Mouse (Mus musculus) layer of hippocampus, adult 18-20 months (tissue): ENCODE results near the gene Camsap3. TPM values are rescaled to one million over a fixed set of nuclear protein-coding genes. Genes with fewer than 3 reads are reported as not detected.
"Not testable (repeated sequence)": the region's sequence is repeated elsewhere in the genome, so short reads cannot be mapped to it uniquely, and the experiment has no call there.

ENCODE experiments used
- DNase-seq, 2 experiments: peaks; one replicate each; pipeline ENCODE4 v3.0.0; 2022; ENCODE audit warnings: low spot score in 2 of 2
- long read RNA-seq: library from polyadenylated mRNA; stranded (forward); transcript quantifications from one replicate; pipeline ENCODE4 v2.0.0, GENCODE M21; 2021
- total RNA-seq, 2 experiments: library from RNA; stranded (reverse); gene quantifications; 2 replicates each; pipeline ENCODE4 v1.2.3; 2021

Gene Camsap3
- 10 to 100 TPM; 31.1 to 36.9 TPM for total RNA-seq
- long read RNA-seq, full-length matches to known transcripts = 18 of 39 reads
- long read RNA-seq, partial matches to known transcripts = 11 of 39 reads
- long read RNA-seq, other reads (novel, unspliced or antisense) = 10 of 39 reads

DNA sequence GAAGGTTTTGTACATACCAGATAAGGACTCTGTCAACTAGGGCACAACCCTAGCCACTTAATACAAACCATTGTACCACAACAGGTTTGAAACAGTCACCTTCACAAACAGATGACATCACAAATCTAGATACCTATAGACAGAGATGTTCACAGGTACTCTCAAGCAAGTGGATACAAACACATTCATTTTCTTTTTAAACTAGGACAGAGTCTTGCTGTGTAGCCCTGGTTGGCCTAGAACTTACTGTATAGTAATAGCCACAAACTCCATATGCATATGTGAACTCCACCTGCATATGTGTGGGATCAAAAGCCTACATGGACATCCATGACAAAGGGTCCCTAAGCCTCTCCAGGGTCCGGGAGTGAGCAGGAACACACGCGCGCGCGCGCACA is at the start of gene Camsap3:
Gene Camsap3, plus strand, starts transcription at position 301 of the 398 bp plus-strand sequence.
- no peak for DNase-seq

DNA sequence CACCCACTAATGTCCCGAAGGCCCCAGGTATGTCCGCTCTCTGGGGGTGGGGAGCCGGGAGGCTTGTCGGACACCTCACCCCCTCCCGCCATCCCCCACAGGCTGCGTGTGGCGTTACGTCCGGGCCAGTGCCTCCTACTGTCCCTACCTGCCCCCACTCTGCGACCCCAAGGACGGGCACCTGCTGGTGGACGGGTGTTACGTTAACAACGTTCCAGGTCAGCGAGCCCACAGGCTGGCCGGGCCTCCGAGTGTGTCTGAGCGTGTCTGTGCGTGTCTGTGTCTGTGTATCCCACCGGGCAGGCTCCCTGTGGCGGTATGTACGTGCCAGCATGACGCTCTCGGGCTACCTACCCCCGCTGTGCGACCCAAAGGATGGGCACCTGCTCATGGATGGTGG is 49.4 kb upstream of the Camsap3 start:
- no peak for DNase-seq

DNA sequence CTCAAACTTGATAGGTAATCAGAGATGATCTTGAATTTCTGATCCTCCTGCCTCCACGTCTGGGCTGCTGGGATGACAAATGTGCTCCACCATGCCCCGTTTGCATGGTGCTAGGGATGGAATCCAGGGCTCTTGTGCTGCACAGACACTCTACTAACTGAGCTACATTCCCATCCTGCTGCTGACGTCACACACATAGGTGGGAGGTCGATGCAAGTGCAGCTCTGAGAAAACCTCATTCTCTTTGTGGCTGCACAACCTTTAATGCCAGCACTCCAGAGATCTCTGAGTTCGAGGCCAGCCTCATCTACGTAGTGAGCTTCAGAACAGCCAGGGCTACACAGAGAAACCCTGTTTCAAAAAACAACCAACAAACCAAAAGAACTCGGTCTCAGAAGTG is 47.9 kb upstream of the Camsap3 start:
- no peak for DNase-seq

DNA sequence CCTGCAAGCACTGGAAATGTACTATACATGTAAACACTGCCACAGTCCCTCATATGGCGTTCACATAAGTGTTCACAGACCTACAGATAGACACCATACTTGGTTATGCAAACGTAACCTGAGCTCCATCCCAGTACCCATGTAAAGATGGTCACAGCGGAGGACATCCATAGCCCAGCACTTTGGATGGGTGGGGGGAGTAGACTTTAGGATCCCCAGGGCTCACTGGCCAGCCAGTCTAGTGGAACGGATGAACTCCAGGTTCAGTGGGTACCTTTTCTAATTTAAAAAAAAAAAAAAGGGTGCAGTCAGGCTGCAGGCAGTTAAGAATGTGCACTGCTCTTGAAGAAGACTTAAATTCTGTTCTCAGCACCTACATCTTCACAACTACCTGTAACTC is 47.0 kb upstream of the Camsap3 start:
- no peak for DNase-seq

DNA sequence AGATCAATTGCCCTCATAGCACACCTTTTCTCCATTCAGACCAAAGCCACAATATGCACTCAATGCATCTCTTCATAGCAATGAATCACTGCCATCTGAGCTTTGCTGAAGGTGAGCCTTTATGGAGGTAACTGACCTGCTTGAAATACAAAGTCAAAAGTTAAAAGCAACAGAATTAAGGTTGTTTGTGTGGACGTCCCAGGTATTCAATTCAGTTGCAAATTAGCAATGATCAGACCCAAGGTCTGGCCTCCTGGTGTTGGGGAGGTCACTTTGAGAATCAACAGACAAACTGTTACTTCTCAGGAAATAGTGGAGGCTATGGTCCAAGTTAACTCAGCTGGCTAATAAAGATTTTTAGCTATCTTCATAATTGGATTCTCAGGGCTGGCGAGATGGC is 40.6 kb upstream of the Camsap3 start:
- no peak for DNase-seq

DNA sequence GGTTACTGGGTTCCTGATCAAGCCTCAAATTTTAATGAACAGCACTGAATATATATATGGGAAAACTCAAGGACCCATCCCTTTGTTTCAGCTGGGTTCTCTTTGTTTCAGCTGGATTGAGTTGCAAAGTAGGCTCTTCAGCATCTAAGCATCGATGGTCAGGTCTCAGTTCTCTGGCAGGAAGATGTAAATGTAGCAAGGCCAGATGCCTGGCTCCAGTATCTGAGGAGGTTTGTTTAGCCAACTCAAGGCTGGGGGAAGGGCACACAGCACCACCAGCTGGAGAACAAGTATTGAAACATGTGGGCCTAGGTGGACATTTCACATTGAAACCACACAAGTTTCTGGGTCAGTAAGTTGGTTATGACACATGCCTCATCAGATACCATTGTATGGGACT is 34.9 kb upstream of the Camsap3 start:
- DNase-seq = no peak

DNA sequence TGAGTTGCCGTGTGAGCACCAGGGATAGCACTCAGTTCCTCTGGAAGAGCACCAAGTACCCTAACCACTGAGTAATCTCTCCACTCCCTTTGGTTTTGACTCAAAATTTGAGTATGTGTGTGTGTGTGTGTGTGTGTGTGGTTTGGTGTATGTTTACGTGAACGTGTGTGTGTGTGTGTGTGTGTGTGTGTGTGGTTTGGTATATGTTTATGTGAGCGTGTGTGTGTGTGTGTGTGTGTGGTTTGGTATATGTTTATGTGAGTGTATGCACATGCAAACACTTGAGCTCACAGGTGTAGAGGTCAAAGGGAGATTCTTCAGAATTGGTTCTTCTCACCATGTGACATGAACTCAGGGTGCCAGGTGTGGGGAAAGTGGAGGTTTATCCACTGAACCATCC is 31.0 kb upstream of the Camsap3 start:
- DNase-seq = no peak

DNA sequence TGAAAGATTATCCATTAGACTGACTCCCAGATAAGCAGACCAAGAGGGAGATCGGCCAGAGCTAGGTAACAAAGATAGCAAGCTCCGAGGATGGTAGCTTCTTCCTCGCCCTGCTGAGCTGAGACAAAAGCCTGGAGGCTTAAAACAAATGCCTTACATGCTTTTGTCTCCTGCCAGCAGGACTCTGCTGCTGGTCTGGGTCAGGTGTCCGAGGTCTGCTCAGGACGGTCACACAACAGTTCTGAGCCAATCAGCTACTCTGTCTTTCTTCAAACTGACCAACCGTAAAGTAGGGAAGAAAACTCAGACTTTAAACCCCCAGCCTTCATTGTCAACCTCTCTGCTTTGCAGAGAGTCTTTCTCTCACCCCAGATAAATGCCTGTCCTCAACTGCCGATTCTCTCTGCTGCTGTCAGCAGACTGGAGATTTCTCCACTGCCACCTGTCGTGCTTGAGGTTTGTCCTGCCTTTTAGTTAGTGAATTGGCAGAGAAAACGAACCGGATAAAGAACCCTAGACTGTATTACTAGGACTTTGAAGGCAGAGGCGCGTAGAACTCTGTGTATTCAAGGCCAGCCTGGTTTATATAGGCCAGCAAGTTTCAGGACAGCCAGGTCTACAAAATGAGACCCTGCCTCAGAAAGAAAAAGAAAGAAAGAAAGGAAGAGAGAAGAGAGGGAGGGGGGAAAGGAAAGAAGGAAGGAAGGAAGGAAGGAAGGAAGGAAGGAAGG is 19.3 kb upstream of the Camsap3 start, which contains the start of gene C330021F23Rik:
Gene C330021F23Rik, plus strand, starts transcription at position 350 of the 731 bp plus-strand sequence.
- no peak for DNase-seq

DNA sequence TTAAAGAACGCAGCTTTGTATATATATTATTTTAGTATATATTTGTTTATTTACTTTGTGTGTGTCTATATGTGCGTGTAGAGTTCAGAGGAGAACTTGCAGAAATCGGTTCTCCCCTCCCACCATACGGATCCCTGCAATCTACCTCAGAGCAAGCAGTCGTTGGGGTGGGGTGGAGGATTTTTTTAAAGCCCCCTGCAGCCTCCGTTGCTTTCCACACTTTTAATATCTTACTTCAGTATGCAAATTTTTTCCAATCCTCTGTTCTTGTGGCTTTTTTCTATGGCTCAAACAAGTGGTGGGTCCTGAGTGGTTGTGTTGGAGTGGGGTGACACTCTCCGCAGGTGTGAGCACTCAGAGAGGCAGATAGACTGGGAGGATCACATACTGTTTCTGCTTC is 18.7 kb upstream of the Camsap3 start:
- DNase-seq = no peak

DNA sequence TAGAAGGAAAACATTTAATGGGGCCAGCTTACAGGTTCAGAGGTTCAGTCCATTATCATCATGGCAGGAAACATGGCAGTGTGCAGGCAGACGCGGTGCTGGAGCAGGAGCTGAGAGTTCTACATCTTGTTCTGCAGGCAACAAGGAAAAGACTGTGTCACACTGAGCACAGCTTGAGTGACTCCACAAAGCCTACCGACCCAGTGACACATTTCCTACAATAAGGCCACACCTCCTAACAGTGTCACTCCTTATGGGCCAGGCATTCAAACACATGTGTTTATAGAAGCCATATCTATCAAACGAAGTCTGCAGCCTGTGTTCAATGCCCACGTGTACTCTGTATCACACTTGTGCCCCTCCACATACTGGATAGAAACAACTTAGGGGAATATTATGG is 17.3 kb upstream of the Camsap3 start:
- no peak for DNase-seq

DNA sequence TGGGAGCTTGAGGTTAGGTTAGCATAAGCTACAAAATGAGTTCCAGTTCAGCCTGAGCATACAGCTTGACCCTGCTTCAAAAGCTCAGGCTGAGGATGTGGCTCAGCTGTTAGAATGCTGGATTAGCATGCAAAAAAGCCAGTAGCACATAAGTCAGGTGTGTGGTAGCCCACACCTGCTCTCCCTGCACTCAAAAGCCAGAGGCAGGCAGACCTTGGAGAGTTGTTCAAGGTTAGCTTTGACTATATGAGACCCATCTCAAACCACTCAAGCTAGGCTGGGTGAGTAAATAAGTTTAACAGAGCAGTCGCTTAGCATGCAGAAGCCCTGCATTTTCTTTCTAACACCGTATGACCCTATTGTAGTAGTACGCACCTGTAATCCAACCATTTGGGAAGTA is 12.5 kb upstream of the Camsap3 start:
- no peak for DNase-seq

DNA sequence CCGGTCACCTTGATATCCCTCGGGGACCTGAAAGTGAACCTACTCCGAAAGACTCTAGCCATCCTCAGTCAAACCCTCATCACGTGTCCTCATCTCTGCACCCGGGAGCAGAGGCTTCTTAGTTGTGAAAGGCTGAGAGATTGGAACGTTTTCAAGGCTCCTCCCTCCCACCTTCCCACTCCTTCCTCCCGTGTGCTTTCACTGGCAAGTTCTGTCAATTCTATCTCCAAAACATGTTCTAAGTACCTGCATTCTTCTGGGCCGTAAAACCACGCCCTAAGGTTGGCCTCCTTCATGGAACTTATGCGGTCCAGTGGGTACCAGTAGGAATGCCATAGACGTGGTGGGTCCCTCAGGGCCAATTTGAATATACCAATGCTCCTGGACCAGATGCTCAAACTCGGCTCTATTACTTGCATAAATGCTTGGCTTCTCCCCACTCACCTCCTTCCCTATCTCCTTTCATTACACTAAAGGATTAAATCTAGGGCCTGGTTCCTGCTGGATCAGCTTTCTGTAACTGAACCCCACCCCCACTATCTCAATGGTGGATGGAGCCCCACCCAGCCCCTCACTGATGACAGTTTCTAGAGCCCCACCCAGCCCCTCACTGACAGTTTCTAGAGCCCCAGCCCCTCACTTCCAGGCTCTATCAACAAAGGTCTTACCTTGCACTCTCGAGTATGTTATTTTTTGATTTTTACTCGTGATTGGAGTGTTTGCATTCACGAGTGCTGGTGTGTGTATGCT is 10.7 kb upstream of the Camsap3 start:
- DNase-seq = no peak

DNA sequence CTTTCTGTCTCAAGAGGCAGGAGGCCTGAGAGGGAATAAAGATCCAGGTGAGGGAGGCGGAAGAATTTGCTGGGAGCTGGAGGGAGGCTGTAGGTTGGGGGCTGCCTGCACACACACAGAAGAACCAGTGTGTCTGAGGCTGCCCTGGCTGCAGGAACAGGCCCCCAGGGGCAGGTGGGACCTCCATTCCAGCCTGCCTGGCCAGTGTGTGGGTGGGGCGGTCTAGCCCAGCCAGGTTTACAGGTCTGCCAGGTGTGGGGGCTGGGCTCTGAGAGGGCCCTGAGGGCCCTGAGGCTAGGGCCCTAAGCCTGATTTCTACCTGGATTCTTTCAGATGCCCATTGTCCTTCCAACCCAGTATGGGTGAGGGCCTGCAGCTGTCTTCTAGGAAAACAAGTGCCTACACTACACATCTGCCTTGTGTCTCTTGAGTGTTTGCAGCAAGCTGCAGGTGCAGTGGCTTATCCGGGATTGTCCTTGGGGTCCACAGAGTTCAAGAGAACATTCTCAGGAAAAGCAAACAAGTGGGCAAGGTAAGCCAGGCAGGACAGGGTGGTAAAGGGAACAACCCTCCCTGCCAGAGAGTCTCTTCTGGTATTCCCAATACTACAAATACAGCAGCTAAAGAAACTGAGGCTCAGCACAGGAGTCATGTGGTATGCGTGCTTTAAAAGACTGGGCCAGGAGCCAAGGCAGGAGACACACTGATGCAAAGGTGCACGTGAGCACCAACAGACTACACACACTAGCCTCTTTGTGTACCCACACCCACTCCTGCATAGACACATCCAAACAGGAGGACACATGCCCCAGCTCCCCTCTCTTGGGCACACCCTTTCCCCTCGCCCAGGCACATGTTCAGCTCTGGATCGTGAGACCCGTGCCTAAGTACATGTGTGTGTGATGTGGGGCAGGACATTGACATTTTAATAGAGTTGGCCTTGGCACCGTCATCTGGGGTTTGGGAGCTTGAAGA is 7.4 kb upstream of the Camsap3 start:
- no peak for DNase-seq

DNA sequence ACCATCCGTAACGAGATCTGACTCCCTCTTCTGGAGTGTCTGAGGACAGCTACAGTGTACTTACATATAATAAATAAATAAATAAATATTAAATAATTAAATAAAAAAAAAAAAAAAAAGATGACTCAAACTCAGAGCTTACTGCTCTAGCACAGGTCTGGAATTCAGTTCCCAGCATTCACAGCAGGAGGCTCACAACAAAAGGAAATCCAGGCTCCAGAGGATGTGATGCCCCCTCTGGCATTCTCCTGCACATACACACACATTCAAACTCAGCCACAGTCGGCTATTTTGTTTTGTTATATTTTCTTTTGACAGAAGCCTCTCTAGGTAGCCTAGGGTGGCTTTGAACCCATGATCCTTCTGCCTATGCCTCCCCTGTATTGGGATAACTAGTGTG is 5.1 kb upstream of the Camsap3 start:
- DNase-seq = not testable (repeated sequence)

DNA sequence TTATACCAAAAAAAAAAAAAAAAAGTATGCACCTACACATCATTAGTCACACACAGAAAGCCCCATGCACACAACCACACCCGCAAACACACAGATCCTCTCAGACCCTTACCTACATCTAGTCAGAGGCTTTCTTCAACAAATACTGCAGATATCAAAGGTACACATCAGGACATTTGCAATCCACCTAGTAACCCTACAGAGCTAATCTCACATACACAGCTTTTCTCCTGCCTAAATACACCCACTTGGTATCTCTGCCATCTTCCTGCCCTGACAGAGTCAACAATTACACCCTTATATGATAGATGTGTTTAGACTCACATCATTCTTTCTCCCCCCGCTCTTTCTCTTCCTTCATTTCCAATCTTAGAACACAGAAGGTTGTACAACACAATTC is 641 bp upstream of the Camsap3 start:
- DNase-seq = no peak

DNA sequence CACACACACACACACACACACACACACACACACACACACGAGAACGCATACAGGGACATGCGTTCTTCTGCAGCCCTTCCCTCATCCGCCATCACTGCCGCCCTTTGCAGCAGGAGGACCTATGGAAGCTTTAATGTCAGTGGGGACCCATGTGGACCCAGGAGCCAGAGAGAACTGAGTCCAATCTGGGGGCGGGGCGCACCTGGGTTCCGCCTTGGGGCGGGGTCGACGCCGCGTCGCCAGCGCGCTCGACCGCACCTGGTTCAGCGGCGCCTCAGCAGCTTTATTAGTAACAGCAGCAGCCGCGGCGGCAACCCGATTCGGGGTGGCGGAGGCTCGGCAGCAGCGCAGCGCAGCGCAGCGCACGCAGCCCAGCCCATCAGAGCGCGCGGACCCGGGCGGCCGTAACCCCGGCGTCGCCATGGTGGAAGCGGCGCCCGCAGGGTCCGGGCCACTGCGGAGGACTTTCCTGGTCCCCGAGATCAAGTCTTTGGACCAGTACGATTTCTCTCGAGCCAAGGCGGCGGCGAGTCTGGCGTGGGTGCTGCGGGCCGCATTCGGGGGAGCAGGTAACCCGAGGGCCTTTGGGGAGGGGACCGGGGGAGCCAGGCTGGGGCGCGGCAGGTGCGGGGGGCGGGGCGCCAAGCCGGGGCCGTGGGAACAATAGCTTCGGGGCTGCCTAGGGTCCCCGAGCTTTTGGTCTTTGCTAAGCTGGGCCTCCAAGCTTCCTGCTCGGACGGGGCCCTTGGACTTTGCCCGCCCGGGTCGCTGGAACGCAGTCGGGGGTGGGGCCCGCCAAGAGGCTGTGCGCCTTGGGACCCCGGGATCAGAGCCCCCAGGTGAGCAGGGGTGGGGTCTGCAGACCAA is 531 bp downstream of the Camsap3 start:
- peak; percentile 53 to 70 for DNase-seq

DNA sequence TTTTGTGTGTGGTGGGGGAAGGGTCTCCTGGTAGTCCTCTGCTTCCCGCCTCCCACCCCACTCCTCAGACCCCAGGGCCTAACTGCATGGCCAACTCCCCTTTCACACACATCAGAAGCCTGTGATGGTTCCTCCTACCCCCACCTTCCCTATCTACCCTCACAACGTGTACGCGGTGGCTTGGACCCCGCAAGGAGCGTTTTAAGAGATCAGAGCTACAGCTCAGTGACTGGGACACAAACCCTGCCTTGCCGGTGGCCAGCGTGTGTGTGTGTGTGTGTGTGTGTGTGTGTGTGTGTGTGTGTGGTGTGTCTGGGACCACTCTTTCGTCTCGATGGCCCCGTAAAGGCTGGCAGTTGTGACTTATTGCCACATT is 1.2 kb downstream of the Camsap3 start:
- DNase-seq = no peak

DNA sequence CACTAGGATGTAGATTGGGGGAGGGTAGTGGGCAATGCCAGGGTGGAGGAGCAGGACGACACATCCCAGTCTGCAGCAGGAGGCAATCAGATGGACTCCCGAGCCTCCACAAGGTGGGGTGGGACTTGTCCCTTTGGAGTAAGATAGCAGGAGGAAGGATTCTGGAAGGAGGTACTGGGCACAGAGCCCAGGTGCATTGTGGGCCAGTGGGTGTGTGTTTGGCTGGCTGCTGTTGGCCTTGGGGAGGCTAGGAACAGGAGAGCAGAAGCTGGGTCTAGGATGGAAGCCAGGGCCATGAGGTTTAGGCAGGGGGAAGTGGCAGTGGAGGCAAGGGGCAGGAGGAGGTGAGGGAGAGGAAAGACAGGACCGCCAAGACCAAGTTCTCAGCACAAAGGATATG is 6.4 kb downstream of the Camsap3 start:
- no peak for DNase-seq

DNA sequence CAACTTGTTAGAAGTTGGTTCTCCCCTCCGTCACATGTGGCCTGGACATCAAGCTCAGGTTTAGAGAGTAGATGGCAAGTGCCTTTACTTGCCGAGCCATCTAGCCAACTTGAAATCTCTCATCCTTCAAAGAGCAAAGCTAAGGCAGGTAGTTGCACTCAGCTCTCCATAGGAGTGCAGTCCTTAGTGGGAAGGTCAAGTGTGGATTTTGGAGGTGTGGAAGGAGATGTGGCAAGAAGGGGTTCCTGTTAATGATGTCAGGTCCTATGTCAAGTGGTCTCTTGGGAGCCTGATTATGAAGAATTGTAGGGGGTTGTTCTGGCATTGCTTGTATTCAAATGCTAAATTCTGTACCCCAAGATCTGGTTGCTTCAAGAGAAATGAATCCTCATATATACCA is 7.4 kb downstream of the Camsap3 start:
- no peak for DNase-seq

DNA sequence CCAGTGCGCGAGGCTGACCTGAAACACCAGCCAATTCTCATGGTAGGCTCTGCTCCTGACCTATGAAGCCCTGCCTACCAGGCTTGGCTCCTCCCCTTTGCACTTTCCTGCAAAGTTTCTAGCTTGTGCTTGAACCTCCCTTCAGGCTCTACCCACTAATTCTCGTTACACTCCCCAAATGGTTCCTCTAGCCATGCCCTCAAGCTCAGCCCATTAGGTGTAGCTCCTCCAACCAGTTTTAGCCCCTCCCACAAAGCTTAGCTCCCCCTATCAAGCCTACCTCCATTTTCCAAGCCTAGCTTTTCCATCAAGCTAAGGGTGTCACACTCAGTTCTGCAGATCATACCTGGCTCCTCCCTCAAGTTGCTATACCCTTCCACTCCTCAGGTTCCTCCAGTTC is 11.0 kb downstream of the Camsap3 start:
- no peak for DNase-seq
